Mouse (Mus musculus) forebrain, embryonic 16.5 days (tissue): ENCODE measurements around the gene Pcca. TPM values are rescaled to one million over a fixed set of nuclear protein-coding genes. Genes with fewer than 3 reads are reported as not detected.

Source experiments
- ATAC-seq: fragments of 200-750 bp; cut with Nextera tagmentation; 2 replicates; pipeline ENCODE4 v1.8.0; 2017; ENCODE audit warnings: mild to moderate bottlenecking, moderate library complexity
- H3K27ac ChIP-seq: fragments of 300-500 bp; sonication (generic); 2 replicates; pipeline ENCODE4 v1.5.1; 2014; ENCODE audit warnings: low read length, control low read depth
- H3K27me3 ChIP-seq: fragments of 300-500 bp; sonication (generic); replicated peaks from 2 replicates; pipeline ENCODE4 v1.6.1; 2014; ENCODE audit warnings: low read length; ENCODE audit not compliant: control insufficient read depth, insufficient read depth
- H3K36me3 ChIP-seq: fragments of 300-500 bp; sonication (generic); 2 replicates; pipeline ENCODE4 v1.6.1; 2014; ENCODE audit not compliant: control insufficient read depth, insufficient read depth
- H3K4me1 ChIP-seq: fragments of 300-500 bp; sonication (generic); replicated peaks from 2 replicates; pipeline ENCODE4 v1.6.1; 2014; ENCODE audit warnings: low read length; ENCODE audit not compliant: control insufficient read depth, insufficient read depth
- H3K4me2 ChIP-seq: fragments of 300-500 bp; sonication (generic); 2 replicates; pipeline ENCODE4 v1.6.1; 2014; ENCODE audit warnings: mild to moderate bottlenecking, low read length, control low read depth
- H3K4me3 ChIP-seq: fragments of 300-500 bp; sonication (generic); replicated peaks from 2 replicates; pipeline ENCODE4 v1.5.1; 2014; ENCODE audit warnings: mild to moderate bottlenecking, low read length, control low read depth
- H3K9ac ChIP-seq: fragments of 300-500 bp; sonication (generic); replicated peaks from 2 replicates; pipeline ENCODE4 v1.6.1; 2014; ENCODE audit warnings: low read depth, low read length, control low read depth
- H3K9me3 ChIP-seq: fragments of 300-500 bp; sonication (generic); 2 replicates; pipeline ENCODE4 v1.6.1; 2016; ENCODE audit warnings: low read length; ENCODE audit not compliant: control insufficient read depth
- WGBS: fragments of 180-500 bp; shearing (Covaris S2); extraction: QIAGEN DNeasy Blood & Tissue Kit; methylation state at CpG from one replicate; pipeline ENCODE4 v1.1.7; 2014; 5-methylcytosine and 5-hydroxymethylcytosine counted together
- polyA plus RNA-seq: library from polyadenylated mRNA; unstranded; fragments of >200 nt; fragmentation: Nextera tagmentation; extraction: Ambion mirVana; gene quantifications from 2 replicates; pipeline ENCODE4 v1.2.1, GENCODE M21; 2015

Pcca gene
- polyA plus RNA-seq, 1 experiment from 2014 or later: 22.8 TPM

GRCm38 (mm10) chr14:122913657-122914056 is 379.5 kb downstream of the Pcca start, which contains the start of gene Ggact:
Gene Ggact, minus strand, starts transcription at chr14:122913757.
- peaks cover 6% of the 10 kb centered on the region; the same call in 1 of the 2 replicates for H3K27me3 ChIP-seq
- WGBS: 75% methylated on average over 6 of the region's 6 CpGs
- peak within 1 kb of the TSS; percentile 73 for H3K4me2 ChIP-seq
- H3K9ac ChIP-seq: peak within 1 kb of the TSS; percentile 58
- H3K9me3 ChIP-seq: peaks cover under 1% of the 10 kb centered on the region; the same call in 1 of the 2 replicates
- 0 out of 2 replicates have a peak, but pooled peaks cover 2% of the 10 kb centered on the region for H3K36me3 ChIP-seq
- 0 out of 2 replicates have a peak, but pooled peaks cover 4% of the 10 kb centered on the region for H3K4me1 ChIP-seq
- ATAC-seq: no peak
- H3K4me3 ChIP-seq: peak within 1 kb of the TSS; percentile 57
- H3K27ac ChIP-seq: no peak within 1 kb of the TSS

DNA sequence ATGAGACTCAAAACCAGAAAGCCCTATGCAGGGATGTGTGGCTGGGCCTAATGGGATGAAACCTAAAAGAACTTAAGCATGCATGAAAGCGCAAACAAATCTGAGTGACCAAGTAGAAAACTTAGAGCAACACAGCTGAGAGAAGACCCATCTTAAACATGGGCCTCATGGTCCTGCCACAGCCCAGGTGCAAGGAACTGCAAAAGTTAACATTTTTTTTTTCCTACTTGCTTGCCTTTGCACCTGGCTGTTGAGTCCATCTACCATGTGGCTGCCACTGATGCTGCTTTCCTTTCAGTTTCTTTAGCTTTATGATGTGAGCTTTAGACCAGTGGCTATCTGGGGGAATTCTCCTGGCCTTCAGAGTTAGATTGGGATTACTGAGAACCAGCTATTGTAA is 383.6 kb downstream of the Pcca start:
- Histone ChIP-seq H3K4me1 (0 out of 2 replicates have a peak, but pooled peaks cover 4% of the 10 kb centered on the region), H3K4me3 (no peak overlapping the region)

DNA sequence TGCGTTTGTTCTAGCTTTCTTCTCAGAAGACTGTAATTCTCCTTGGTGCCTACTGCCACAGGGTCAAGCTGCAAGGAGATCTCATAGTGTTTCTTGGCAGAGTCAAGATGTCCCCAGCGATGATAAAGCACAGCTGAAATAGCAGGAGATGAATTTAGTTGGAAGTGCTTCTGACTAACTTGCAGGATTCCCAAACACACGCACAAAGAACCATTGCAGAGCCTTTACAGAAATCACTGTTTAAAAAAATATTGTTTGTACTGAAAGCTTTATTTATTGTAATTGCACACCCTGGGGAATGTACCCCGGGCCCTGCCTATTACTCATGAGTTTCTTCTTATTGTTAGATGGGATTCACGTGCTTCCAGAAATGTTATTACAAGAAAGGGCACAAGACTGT is 385.9 kb downstream of the Pcca start:
- Histone ChIP-seq H3K4me2 (no peak overlapping the region), H3K4me3 (no peak overlapping the region), H3K9me3 (no peaks in the 10 kb centered on the region), H3K27me3 (no peaks in the 10 kb centered on the region), H3K4me1 (no peaks in the 10 kb centered on the region), H3K9ac (no peak overlapping the region), H3K27ac (no peak overlapping the region), H3K36me3 (peaks cover 5% of the 10 kb centered on the region; the same call in 1 of the 2 replicates)
- no peak for ATAC-seq
- WGBS: 81% methylated on average over 5 of the region's 5 CpGs

More for the DNA sequence above, 383.6 kb downstream of the Pcca start:
- WGBS: 100% methylated on average over 1 of the region's 1 CpGs
- no peak for ATAC-seq
- Histone ChIP-seq H3K36me3 (peaks cover 5% of the 10 kb centered on the region; the same call in 1 of the 2 replicates), H3K9ac (no peak overlapping the region), H3K27ac (no peak overlapping the region), H3K9me3 (no peaks in the 10 kb centered on the region), H3K27me3 (peaks cover 2% of the 10 kb centered on the region; the same call in 1 of the 2 replicates), H3K4me2 (no peak overlapping the region)

DNA sequence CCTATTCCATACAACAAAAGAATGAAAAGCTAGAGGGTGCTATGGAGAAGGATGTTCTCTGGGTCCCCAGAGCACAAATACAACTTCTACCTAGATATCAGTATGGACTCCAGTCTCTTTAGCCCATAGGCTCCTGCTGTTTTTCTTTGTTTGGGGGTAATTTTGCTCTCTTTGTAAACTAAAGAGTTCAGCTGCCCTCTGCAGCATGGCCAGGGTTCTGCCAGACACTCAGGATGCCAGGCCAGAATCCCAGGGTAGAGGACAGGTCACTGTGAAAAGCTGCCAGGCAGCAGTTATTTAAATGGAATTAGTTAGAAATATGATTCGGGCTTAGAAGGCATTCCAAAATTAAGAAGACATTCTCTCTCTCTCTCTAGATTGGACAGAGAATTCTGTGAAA is 402.3 kb downstream of the Pcca start:
- Histone ChIP-seq H3K27me3 (no peaks in the 10 kb centered on the region), H3K27ac (no peak overlapping the region), H3K4me3 (no peak overlapping the region), H3K4me2 (no peak overlapping the region), H3K4me1 (no peaks in the 10 kb centered on the region), H3K9ac (no peak overlapping the region), H3K36me3 (0 out of 2 replicates have a peak, but pooled peaks cover 2% of the 10 kb centered on the region), H3K9me3 (no peaks in the 10 kb centered on the region)
- 86% methylated on average over 1 of the region's 1 CpGs for WGBS
- ATAC-seq: no peak

Other genes starting within 250 kb of the Pcca start
- gene Gm5089, start 83.2 kb upstream of the Pcca start, polyA plus RNA-seq: 0.40 and 0.47 TPM in 2 replicates
- 5.5 and 8.7 TPM in 2 replicates for gene Zic5, start 68.6 kb upstream of the Pcca start, polyA plus RNA-seq
- 4.4 and 5.6 TPM in 2 replicates for gene Zic2, start 58.9 kb upstream of the Pcca start, polyA plus RNA-seq
- gene Gm10837, start 43.7 kb upstream of the Pcca start, polyA plus RNA-seq: 0.16 and 0.41 TPM in 2 replicates